Mouse (Mus musculus): ENCODE data around the gene Eif4a1. TPM values are rescaled to one million over a fixed set of nuclear protein-coding genes. Genes with fewer than 3 reads are reported as not detected.
"Not testable (repeated sequence)": the region's sequence is repeated elsewhere in the genome, so short reads cannot be mapped to it uniquely, and the experiment has no call there.

The Eif4a1 gene
- polyA plus RNA-seq, 1 experiment from 2014 or later, result 476 TPM

DNA sequence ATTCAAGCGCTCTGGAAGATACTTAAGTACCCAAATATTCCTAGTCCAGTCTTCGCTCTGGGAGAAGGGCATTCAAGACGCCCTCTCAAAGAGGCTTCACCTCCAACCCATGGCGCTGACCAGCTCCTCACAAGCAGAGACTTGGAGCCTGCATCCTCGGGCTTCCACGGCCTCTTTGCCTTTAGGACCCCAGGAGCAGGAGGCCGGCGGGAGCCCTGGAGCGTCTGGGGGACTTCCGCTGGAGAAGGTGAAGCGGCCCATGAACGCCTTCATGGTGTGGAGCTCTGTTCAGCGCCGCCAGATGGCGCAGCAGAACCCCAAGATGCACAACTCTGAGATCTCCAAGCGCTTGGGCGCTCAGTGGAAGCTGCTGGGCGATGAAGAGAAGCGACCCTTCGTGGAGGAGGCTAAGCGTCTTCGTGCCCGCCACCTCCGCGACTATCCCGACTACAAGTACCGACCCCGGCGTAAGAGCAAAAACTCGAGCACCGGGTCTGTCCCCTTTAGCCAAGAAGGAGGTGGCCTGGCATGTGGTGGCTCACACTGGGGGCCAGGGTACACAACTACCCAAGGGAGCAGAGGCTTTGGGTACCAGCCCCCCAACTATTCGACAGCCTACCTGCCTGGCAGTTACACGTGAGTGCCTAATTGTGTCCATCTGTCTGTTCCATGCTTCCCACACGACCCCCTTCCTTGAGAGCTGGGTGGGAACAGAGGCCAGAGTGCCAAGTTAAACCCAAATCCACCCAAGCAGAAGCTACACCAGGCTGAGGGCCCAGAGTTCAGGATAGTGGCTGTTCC lies 16.8 kb downstream of the Eif4a1 start, which contains the start of gene Sox15:
Gene Sox15, plus strand, starts transcription at position 51 of the 801 bp plus-strand sequence.
- 24% methylated on average over 34 of the region's 34 CpGs for WGBS
- Histone ChIP-seq H3K27ac (replicated peaks) (no peak within 1 kb of the TSS), H3K36me3 (peaks cover 55% of the 10 kb centered on the region), H3K4me3 (no peak within 1 kb of the TSS), H3K4me1 (replicated peaks) (peaks cover 13% of the 10 kb centered on the region), H3K9ac (no peak within 1 kb of the TSS), H3K4me2 (no peak within 1 kb of the TSS), H3K27me3 (no peaks in the 10 kb centered on the region), H3K9me3 (no peaks in the 10 kb centered on the region)
- peak; percentile 65 for ATAC-seq (ENCODE audit: low FRiP score, low read depth)

DNA sequence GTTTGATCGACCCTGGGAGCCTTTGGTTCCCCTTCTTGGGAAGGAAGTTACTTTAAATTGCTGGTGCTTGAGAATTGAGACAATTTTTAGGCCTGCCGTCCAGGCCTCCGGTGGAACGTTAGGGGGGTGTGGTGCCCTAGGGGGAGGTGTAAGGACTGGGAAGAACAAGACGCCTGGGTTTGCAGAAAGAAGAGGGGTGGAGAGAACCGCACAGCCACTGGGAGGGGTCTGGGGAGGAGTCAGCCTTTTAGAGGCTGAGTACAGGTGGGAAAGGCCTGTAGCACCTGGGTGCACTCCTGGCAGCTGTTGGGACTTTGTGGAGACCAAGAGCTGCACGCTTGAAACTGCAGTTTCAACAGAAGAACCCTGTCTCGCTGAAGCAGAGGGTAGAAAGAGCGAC lies 17.5 kb downstream of the Eif4a1 start:
- ATAC-seq (ENCODE audit: low FRiP score, low read depth), result no peak
- Histone ChIP-seq H3K9ac (no peak overlapping the region), H3K27ac (replicated peaks) (no peak overlapping the region)

DNA sequence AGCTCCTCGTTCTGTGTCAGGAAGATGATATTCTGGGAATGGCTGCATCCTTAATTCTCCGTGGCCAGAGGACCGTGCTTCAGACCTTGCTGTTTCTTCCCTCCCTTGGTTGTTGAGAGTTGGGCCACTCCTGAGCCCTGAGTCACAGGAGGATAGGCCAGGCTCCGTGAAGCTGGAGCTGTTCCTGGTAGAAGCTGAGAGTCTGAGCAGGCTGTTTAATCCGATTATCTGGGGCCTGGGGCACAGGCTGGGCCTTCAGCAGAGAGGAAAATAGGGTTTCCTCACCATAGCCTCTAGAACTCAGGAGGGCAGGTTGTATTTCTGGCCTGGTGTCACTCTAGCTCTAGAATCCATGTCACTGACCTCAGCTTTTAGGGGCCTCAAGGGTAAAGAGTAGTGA lies 18.8 kb downstream of the Eif4a1 start:
- H3K27ac ChIP-seq (replicated peaks), result no peak overlapping the region
- H3K4me1 ChIP-seq (replicated peaks), result peaks cover 11% of the 10 kb centered on the region
- H3K36me3 ChIP-seq, result peaks cover 68% of the 10 kb centered on the region
- no peak overlapping the region for H3K4me3 ChIP-seq
- H3K9me3 ChIP-seq, result no peaks in the 10 kb centered on the region
- H3K9ac ChIP-seq, result no peak overlapping the region
- H3K27me3 ChIP-seq, result no peaks in the 10 kb centered on the region
- H3K4me2 ChIP-seq, result no peak overlapping the region
- 81% methylated on average over 5 of the region's 5 CpGs for WGBS
- ATAC-seq (ENCODE audit: low FRiP score, low read depth), result no peak

More for the DNA sequence above, 17.5 kb downstream of the Eif4a1 start:
- peaks cover 11% of the 10 kb centered on the region for H3K4me1 ChIP-seq (replicated peaks)
- H3K27me3 ChIP-seq, result no peaks in the 10 kb centered on the region
- no peak overlapping the region for H3K4me3 ChIP-seq
- H3K36me3 ChIP-seq, result peaks cover 62% of the 10 kb centered on the region
- WGBS, result 52% methylated on average over 9 of the region's 9 CpGs
- H3K4me2 ChIP-seq, result no peak overlapping the region
- no peaks in the 10 kb centered on the region for H3K9me3 ChIP-seq

DNA sequence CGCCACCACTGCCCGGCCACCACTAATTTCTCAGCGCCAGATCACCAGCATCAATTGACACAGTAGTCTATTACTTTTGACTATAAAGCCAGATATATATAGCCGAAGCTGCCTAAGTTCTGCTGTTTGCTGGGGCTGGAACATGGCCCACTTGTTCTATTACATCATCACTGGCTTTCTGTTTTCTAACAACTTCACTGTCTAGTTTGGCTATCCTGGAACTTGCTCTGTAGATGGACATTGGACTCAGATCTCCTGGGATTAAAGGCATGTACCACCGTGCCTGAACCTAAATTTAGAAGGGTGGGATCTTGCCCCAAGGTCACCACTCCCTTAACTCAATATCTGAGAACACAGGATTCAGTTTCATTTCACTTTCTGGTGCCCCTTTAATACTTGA lies 26.4 kb downstream of the Eif4a1 start:
- no peaks in the 10 kb centered on the region for H3K27me3 ChIP-seq
- ATAC-seq (ENCODE audit: low FRiP score, low read depth), result no peak
- no peak overlapping the region for H3K9ac ChIP-seq
- 96% methylated on average over 5 of the region's 5 CpGs for WGBS
- H3K9me3 ChIP-seq, result no peaks in the 10 kb centered on the region
- H3K4me2 ChIP-seq, result no peak overlapping the region
- no peak overlapping the region for H3K4me3 ChIP-seq
- no peaks in the 10 kb centered on the region for H3K4me1 ChIP-seq (replicated peaks)
- H3K27ac ChIP-seq (replicated peaks), result no peak overlapping the region
- peaks cover 94% of the 10 kb centered on the region for H3K36me3 ChIP-seq

DNA sequence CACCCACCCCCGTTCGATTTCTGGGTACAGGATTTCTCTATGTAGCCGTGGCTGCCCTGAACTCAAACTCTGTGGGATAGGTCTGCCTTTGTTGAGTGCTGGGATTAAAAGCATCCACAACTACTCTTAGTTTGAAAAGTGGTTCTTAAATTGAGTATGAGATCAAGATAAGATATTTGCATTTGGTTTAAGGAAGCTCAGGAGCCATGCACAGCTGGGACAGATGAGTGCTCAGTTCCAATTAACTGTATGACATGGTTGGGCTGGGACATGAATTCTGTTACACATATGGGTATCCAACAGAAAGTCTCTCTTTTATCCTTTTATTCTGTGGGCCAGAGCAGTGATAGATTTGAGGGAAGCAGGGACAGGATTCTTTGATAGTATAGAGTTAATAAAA lies 36.8 kb downstream of the Eif4a1 start:
- Histone ChIP-seq H3K4me3 (no peak overlapping the region), H3K27ac (replicated peaks) (no peak overlapping the region), H3K9me3 (no peaks in the 10 kb centered on the region), H3K4me2 (peak overlapping the region; percentile 78; the same call in 1 of the 2 replicates), H3K9ac (no peak overlapping the region), H3K4me1 (replicated peaks) (peaks cover 33% of the 10 kb centered on the region), H3K36me3 (peaks cover 19% of the 10 kb centered on the region), H3K27me3 (no peaks in the 10 kb centered on the region)
- 93% methylated on average over 3 of the region's 3 CpGs for WGBS
- ATAC-seq (ENCODE audit: low FRiP score, low read depth), result no peak

DNA sequence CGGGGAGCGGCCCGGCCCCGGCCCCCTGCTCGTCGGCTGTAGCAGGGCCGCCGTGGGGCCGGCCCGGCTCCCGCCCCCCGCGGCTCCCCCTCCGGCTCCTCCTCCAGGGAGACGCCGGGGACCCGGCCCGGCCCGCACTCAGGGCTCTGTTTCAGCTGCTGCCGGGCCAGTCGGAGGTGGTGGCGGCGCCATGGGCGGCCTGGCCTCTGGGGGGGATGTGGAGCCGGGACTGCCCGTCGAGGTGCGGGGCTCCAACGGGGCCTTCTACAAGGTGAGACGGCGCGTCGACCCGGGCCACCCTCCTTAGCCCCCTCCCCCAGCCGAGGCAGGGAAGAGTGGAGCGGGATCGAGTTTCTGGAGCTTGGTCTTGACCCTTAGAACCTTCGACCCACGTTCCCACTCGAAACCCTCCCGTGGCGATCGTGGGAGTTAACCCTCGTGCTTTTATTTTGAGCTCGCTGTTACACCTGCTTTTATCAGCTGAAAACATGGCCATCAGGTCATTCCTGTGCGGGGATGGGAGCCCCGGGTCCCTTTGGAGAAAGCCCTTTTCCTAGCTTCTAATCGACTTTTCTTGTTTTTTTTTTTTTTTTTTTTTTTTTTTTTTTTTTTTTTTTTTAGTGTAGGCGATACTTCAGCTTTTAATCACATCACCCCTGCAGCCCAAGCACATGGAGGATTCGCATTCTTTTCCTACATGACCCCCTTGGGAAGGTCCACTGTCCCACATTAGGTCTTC lies 38.9 kb downstream of the Eif4a1 start:
- peaks cover 5% of the 10 kb centered on the region; the same call in 1 of the 2 replicates for H3K36me3 ChIP-seq
- peak overlapping the region; percentile 94 for H3K4me3 ChIP-seq
- peak; percentile 40; the same call in 1 of the 2 replicates for ATAC-seq (ENCODE audit: low FRiP score, low read depth)
- H3K9me3 ChIP-seq, result no peaks in the 10 kb centered on the region
- peak overlapping the region; percentile 78 for H3K4me2 ChIP-seq
- H3K27ac ChIP-seq (replicated peaks), result peak overlapping the region; percentile 95
- H3K9ac ChIP-seq, result peak overlapping the region; percentile 99
- H3K4me1 ChIP-seq (replicated peaks), result peaks cover 33% of the 10 kb centered on the region
- H3K27me3 ChIP-seq, result no peaks in the 10 kb centered on the region
- under 1% methylated on average over 33 of the region's 50 CpGs for WGBS

DNA sequence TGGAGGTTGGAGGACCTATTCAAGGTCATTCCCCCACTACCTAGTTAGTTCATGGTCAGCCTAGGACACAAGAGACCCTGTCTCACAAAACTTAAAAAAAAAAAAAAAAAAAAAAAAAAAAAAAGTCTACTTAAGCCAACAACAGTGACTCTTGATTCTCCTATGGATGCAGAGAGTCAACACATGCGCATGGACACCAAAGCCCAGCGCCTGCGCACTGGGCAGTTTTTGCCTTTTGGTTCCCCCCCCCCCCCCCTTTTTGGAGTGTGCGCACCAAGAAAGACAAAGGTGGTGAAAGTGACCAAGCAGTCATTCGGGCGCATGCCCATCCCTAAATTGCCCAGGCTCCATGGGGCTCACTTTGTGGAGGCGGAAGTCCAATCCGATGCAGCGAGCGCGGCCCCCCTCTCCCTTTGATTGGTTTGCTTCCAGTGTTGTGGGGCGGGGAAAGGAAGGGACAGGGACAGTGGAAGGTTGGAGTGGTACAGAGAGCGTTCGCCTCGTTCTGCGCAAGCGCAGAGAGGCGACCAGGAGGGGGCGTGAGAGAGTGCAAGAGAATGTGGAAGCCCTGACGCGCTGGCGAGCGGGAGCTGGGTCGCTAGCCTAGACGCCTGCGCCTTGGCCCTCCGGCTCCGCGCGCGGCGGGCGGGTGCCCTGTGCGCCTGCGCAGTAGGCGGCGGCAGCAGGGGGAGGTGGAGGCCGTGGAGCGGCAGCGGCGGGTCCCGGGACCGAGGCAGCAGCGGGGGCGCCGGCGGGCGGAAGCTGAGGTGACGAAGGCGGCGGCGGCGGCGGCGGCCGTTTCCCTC lies 39.7 kb downstream of the Eif4a1 start, which contains the start of gene Fxr2:
Gene Fxr2, plus strand, starts transcription at position 707 of the 806 bp plus-strand sequence.
- Histone ChIP-seq H3K9ac (peak within 1 kb of the TSS; percentile 99), H3K4me3 (peak within 1 kb of the TSS; percentile 94), H3K4me2 (peak within 1 kb of the TSS; percentile 78), H3K9me3 (no peaks in the 10 kb centered on the region), H3K4me1 (replicated peaks) (peaks cover 33% of the 10 kb centered on the region), H3K27ac (replicated peaks) (peak within 1 kb of the TSS; percentile 95), H3K36me3 (peaks cover 4% of the 10 kb centered on the region; the same call in 1 of the 2 replicates), H3K27me3 (no peaks in the 10 kb centered on the region)
- WGBS, result under 1% methylated on average over 36 of the region's 56 CpGs
- ATAC-seq (ENCODE audit: low FRiP score, low read depth), result peak; percentile 100

DNA sequence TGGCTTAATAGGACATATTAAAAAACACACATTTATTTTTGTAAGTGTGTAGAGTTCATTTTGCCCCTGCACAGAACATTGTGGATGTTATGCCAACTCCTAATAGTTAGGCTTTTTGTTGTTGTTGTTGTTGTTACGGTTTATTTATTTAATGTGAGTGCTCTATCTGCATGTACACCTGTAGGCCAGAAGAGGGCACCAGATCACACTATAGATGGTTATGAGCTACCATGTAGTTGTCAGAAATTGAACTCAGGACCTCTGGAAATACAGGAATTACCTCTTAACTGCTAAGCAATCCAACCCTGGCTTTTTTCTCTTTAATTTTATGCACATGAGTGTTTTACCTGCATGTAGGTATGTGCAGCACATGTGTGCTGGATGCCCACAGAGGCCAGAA lies 42.4 kb downstream of the Eif4a1 start:
- H3K9ac ChIP-seq, result no peak overlapping the region
- no peaks in the 10 kb centered on the region for H3K36me3 ChIP-seq
- H3K27ac ChIP-seq (replicated peaks), result no peak overlapping the region
- peaks cover 13% of the 10 kb centered on the region for H3K4me1 ChIP-seq (replicated peaks)
- no peak for ATAC-seq (ENCODE audit: low FRiP score, low read depth)
- WGBS, result 66% methylated on average over 1 of the region's 1 CpGs
- H3K9me3 ChIP-seq, result no peaks in the 10 kb centered on the region
- H3K4me3 ChIP-seq, result no peak overlapping the region
- H3K4me2 ChIP-seq, result no peak overlapping the region
- no peaks in the 10 kb centered on the region for H3K27me3 ChIP-seq

DNA sequence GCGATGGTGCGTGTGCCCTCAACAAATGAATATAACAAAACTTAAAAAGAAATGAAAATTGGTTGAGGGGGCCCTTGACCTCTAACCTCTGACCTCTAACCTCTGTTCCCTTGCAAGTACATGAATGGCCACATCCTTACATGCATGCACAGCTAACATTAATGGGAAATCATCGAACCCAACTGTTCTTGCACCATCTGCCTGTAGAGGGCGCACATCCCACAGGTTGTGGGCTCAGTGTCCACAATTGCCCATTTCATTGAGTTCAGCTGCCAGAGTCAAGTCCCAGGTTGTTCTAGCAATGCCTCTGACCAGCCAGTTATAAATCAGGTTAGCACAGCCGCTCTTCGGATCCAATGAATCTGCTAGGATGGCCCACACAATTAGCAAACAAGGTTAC lies 43.9 kb downstream of the Eif4a1 start:
- no peak for ATAC-seq (ENCODE audit: low FRiP score, low read depth)
- Histone ChIP-seq H3K36me3 (no peaks in the 10 kb centered on the region), H3K27ac (replicated peaks) (no peak overlapping the region), H3K27me3 (no peaks in the 10 kb centered on the region), H3K9me3 (no peaks in the 10 kb centered on the region), H3K4me3 (no peak overlapping the region), H3K4me2 (no peak overlapping the region), H3K4me1 (replicated peaks) (peaks cover under 1% of the 10 kb centered on the region), H3K9ac (no peak overlapping the region)
- WGBS, result 36% methylated on average over 6 of the region's 6 CpGs

DNA sequence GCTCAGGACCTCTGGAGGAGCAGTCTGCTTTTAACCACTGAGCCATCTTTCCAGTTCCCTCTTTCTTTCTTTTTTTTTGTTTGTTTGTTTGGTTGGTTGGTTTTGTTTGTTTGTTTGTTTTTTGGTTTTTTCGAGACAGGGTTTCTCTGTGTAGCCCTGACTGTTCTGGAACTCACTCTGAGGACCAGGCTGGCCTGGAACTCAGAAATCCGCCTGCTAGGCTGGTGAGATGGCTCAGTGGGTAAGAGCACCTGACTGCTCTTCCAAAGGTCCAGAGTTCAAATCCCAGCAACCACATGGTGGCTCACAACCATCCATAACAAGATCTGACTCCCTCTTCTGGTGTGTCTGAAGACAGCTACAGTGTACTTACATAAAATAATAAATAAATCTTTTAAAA lies 47.9 kb downstream of the Eif4a1 start:
- H3K9me3 ChIP-seq; H3K36me3 ChIP-seq; H3K27ac ChIP-seq (replicated peaks); H3K4me2 ChIP-seq; ATAC-seq (ENCODE audit: low FRiP score, low read depth); H3K9ac ChIP-seq; H3K27me3 ChIP-seq; H3K4me3 ChIP-seq: not testable (repeated sequence)
- WGBS, result 90% methylated on average over 2 of the region's 2 CpGs
- peaks cover 16% of the 10 kb centered on the region for H3K4me1 ChIP-seq (replicated peaks)

DNA sequence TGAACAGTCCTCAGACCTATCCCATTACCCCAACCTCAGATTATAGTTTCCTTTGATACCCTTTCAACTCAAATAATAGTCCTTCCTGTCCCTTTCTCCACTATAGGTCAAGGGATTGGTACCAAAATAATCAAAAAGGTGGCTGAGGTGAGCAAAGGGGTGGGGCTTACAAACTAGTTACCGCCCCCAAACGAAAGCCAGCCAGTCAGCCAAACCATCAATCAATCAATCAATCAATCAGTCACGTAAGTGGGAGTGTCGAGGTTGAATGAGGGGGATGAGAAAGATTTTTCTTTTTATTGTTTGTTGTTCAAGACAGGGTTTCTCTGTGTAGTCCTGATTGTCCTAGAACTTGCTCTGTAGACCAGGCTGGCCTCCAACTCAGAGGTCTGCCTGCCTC lies 49.2 kb downstream of the Eif4a1 start:
- H3K4me3 ChIP-seq, result peak overlapping the region; percentile 47
- H3K9me3 ChIP-seq, result no peaks in the 10 kb centered on the region
- H3K4me1 ChIP-seq (replicated peaks), result peaks cover 16% of the 10 kb centered on the region
- no peaks in the 10 kb centered on the region for H3K36me3 ChIP-seq
- 62% methylated on average over 4 of the region's 4 CpGs for WGBS
- no peak for ATAC-seq (ENCODE audit: low FRiP score, low read depth)
- H3K27ac ChIP-seq (replicated peaks), result no peak overlapping the region
- H3K4me2 ChIP-seq, result peak overlapping the region; percentile 68
- H3K9ac ChIP-seq, result peak overlapping the region; percentile 52; the same call in 1 of the 2 replicates
- no peaks in the 10 kb centered on the region for H3K27me3 ChIP-seq
